Mouse (Mus musculus) lung, postnatal 10 days (tissue): ENCODE measurements around the gene Selenof.
A peak's percentile ranks its signal among the peaks of the same experiment; 100 is the strongest.

Source experiments
- DNase-seq: peaks from one replicate; pipeline ENCODE4 v3.0.0; 2021

Gene Selenof

GRCm38 (mm10) chr3:144570047-144570815, at the start of gene Selenof, which contains the start of gene Hs2st1:
Gene Selenof, plus strand, starts transcription at chr3:144570304.
Gene Hs2st1, minus strand, starts transcription at chr3:144570181.
- DNase-seq, result peak; percentile 100

- DNase-seq, result no peak
Measured at GRCm38 (mm10) chr3:144527918-144528317, 42.2 kb upstream of the Selenof start.

- DNase-seq, result no peak
Measured at GRCm38 (mm10) chr3:144531023-144531422, 39.1 kb upstream of the Selenof start.

- no peak for DNase-seq
Measured at GRCm38 (mm10) chr3:144535056-144535455, 35.0 kb upstream of the Selenof start.

- DNase-seq, result no peak
Measured at GRCm38 (mm10) chr3:144537078-144537855, 32.8 kb upstream of the Selenof start.

GRCm38 (mm10) chr3:144539051-144539450, 31.1 kb upstream of the Selenof start:
- no peak for DNase-seq

GRCm38 (mm10) chr3:144540805-144541204, 29.3 kb upstream of the Selenof start:
- DNase-seq, result no peak

GRCm38 (mm10) chr3:144541906-144542438, 28.1 kb upstream of the Selenof start:
- DNase-seq, result peak; percentile 33

- no peak for DNase-seq
Measured at GRCm38 (mm10) chr3:144545152-144545551, 25.0 kb upstream of the Selenof start.

GRCm38 (mm10) chr3:144545832-144546231, 24.3 kb upstream of the Selenof start:
- no peak for DNase-seq

GRCm38 (mm10) chr3:144546490-144546889, 23.6 kb upstream of the Selenof start:
- no peak for DNase-seq

- no peak for DNase-seq
Measured at GRCm38 (mm10) chr3:144548186-144548845, 21.8 kb upstream of the Selenof start.

GRCm38 (mm10) chr3:144550036-144550435, 20.1 kb upstream of the Selenof start:
- DNase-seq, result no peak

- DNase-seq, result no peak
Measured at GRCm38 (mm10) chr3:144550659-144551058, 19.4 kb upstream of the Selenof start.

- no peak for DNase-seq
Measured at GRCm38 (mm10) chr3:144551416-144551815, 18.7 kb upstream of the Selenof start.

GRCm38 (mm10) chr3:144553942-144554341, 16.2 kb upstream of the Selenof start:
- DNase-seq, result no peak

- no peak for DNase-seq
Measured at GRCm38 (mm10) chr3:144554503-144554902, 15.6 kb upstream of the Selenof start.

- DNase-seq, result no peak
Measured at GRCm38 (mm10) chr3:144555144-144555543, 15.0 kb upstream of the Selenof start.

- DNase-seq, result no peak
Measured at GRCm38 (mm10) chr3:144556625-144557324, 13.3 kb upstream of the Selenof start.

- no peak for DNase-seq
Measured at GRCm38 (mm10) chr3:144558274-144558673, 11.8 kb upstream of the Selenof start.

- DNase-seq, result peak; percentile 32
Measured at GRCm38 (mm10) chr3:144561511-144562250, 8.4 kb upstream of the Selenof start.

- DNase-seq, result no peak
Measured at GRCm38 (mm10) chr3:144563916-144564315, 6.2 kb upstream of the Selenof start.
